Mouse (Mus musculus) cerebellum, adult 11 months (tissue): ENCODE measurements around the gene Olfr643.

Experiments
- DNase-seq: peaks from one replicate; pipeline ENCODE4 v3.0.0; 2022

Gene Olfr643

GRCm38 (mm10) chr7:104137305-104137704 is at the start of gene Olfr643:
Olfr643 (minus strand) TSS chr7:104137405.
- DNase-seq: no peak

DNA sequence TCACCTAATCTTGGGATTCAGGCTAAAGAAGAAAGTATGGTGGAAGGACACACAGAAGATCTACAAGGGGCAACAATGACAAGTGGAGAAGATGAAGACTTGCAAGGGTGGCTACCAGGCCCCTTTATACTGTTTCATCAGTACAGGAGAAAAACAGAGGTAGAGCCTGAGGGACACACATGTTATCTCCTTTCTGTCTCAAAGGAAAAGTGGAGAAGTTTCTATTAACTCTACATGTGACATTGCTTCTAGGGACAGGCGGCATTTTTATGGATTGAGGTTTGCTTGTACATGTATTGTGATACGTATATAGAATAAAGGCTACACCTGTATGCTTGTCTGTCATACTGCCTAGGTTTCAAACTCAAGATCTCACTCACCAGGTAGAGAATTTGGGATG is 46.1 kb upstream of the Olfr643 start, which contains the start of gene Olfr648:
Gene Olfr648 (minus strand): TSS at position 101 of the 400 bp plus-strand sequence.
- DNase-seq: no peak

GRCm38 (mm10) chr7:104179074-104179473 is 41.9 kb upstream of the Olfr643 start:
- DNase-seq: no peak

GRCm38 (mm10) chr7:104178422-104179054 is 41.3 kb upstream of the Olfr643 start:
- DNase-seq: no peak

- DNase-seq: no peak
Measured at GRCm38 (mm10) chr7:104175085-104175484, 37.9 kb upstream of the Olfr643 start.

DNA sequence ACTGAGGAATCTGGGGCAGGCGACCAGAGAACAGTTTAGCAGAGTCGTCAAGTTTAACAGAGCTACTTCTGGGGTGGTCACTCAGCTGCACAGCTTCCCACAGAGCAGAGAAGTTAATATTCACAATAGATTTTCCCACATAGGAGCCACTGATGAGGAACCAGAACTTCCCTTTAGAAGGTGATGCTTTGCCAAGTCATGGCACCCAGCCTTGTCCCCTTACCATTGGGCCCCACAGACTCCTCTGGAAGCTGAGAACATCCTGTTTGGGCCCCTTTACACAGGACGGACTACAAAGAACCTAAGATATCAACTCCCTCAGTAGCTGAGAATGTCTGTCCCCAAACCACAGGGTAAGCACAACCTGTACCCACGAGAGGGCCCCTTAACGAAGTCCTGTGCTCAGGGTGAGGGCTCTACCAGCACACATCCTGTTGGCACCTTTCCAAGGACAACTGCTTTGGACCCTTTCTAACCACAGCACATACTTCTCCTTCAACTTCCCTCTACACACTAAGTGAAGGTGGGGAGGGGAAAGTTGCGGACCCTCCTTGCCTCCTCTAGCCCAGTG is 32.5 kb upstream of the Olfr643 start:
- DNase-seq: no peak

- DNase-seq: no peak
Measured at GRCm38 (mm10) chr7:104167105-104167504, 29.9 kb upstream of the Olfr643 start.

- no peak for DNase-seq
Measured at GRCm38 (mm10) chr7:104150456-104150855, 13.3 kb upstream of the Olfr643 start, which contains the start of gene Ubqlnl. Ubqlnl (minus strand) TSS chr7:104150556.

DNA sequence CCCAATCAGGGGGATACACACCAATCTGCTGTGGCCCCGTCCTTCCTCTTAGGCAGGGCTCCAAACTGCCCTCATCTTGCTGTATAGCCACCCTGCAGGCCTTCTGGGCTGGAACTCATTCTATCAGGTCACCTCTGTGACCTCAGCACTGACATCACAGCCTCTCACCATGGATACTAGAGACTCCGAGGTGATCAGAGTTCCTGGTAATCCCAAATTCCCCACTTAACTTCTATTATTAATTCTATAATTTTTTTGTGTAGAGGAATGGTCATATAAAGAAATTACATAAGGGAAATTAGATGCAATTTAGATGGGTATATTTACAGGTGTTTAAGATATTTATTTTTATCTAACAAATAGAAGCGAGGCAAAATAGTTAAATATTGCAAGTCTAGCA is 6.0 kb upstream of the Olfr643 start, which contains the start of gene Ubqln3:
Gene Ubqln3 (minus strand): TSS at position 101 of the 400 bp plus-strand sequence.
- DNase-seq: no peak

GRCm38 (mm10) chr7:104129726-104130125 is 7.5 kb downstream of the Olfr643 start, which contains the start of gene Ubqln5:
Ubqln5 (minus strand) TSS chr7:104129826.
- no peak for DNase-seq

DNA sequence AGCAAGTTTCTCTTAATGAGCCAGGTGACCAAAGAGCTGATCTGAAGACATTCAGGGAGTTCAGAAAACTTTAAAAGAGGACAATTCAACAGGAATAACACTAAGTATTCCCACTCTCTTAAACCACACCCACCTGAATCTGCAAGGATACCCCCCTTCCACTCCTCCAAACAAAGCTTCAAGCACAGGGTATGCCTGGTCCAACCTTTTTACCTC is 32.5 kb downstream of the Olfr643 start, which contains the start of gene Olfr646:
Gene Olfr646 (plus strand): TSS at position 117 of the 216 bp plus-strand sequence.
- DNase-seq: no peak

GRCm38 (mm10) chr7:104103913-104104756 is 33.1 kb downstream of the Olfr643 start:
- no peak for DNase-seq

GRCm38 (mm10) chr7:104085365-104085764 is 51.8 kb downstream of the Olfr643 start, which contains the start of gene Olfr645:
Olfr645 (minus strand) TSS chr7:104085465.
- DNase-seq: no peak

DNA sequence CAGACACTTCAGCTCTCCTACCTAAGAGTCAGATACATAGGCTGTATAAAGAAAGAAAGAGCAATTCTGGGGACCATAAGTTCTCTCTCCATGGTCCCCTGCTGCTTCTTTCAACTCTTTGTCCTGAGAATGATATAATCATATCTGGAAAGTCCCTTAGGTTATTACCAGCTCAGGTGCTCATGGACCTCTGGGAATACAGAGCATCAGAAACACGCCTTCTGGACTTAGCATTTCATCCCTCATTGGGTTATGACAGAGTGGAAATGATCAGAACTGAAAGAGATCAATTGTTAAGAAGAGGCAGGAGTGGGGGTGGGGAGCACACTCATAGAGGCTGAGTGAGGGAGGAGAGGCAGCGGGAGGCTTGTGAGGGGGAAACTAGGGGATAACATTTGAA is 65.4 kb downstream of the Olfr643 start, which contains the start of gene Olfr644:
Gene Olfr644 (minus strand): TSS at position 101 of the 400 bp plus-strand sequence.
- no peak for DNase-seq

DNA sequence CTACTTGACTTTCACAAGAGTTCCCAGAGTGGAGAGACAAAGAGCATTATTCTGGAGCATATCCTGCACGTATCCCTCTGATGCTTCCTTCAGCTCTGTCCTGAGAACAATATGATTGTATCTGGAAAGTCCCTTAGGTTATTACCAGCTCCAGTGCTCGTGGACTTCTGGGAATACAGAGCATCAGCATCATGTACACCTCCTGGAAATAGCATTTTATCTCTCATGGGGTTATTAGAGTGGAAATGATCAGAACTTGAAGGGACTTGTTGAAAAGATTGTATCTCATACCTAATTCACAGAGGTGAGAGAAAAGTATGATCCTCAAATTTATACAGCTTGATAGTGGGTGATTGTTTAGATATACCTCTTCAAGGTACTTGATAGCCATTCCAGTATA is 75.9 kb downstream of the Olfr643 start, which contains the start of gene 4930516K23Rik:
Gene 4930516K23Rik (minus strand): TSS at position 101 of the 400 bp plus-strand sequence.
- DNase-seq: no peak

- DNase-seq: no peak
Measured at GRCm38 (mm10) chr7:104059215-104059614, 78.0 kb downstream of the Olfr643 start.

GRCm38 (mm10) chr7:104052566-104052965 is 84.6 kb downstream of the Olfr643 start, which contains the start of gene Olfr642:
Olfr642 (minus strand) TSS chr7:104052666.
- no peak for DNase-seq

- DNase-seq: no peak
Measured at GRCm38 (mm10) chr7:104050745-104051144, 86.5 kb downstream of the Olfr643 start.

- DNase-seq: no peak
Measured at GRCm38 (mm10) chr7:104035145-104035544, 102.1 kb downstream of the Olfr643 start, which contains the start of gene Olfr641. Olfr641 (plus strand) TSS chr7:104035445.

DNA sequence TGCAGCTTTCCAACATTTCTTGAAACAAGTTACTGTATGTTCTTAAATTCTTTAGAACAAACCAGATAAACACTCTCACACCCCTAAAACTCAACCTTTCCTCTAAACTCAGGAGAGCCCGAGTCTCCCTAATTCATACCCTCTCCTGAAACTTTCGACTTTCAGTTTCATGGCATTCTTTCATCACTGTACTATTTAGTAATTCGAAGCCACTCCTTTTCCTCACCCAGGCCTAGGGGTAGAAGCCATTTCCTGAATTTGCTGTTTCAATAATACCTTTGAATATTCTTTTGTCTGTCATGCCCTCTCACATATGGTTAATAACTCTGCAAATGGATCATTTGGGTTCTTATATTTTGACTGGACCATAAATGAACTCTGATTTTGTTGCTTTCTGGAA is 110.2 kb downstream of the Olfr643 start:
- DNase-seq: no peak

GRCm38 (mm10) chr7:104025473-104025872 is 111.7 kb downstream of the Olfr643 start, which contains the start of gene Olfr640:
Olfr640 (minus strand) TSS chr7:104025573.
- no peak for DNase-seq

DNA sequence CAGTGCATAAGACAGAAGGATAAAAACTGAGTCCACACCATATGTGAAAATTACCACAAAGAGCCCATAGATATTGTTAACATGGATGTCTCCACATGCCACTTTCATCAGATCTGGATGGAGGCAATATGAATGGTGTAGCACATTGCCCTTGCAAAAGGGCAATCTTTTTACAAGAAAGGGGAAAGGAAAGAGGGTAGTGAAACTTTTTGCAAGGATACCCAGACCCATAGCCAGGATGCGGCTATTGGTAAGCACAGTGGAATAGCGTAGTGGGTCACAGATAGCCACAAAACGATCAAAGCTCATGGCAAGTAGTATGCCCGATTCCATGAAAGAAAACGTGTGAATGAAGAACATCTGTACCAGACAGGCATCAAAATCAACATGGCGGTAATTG is 115.6 kb downstream of the Olfr643 start:
- DNase-seq: no peak

DNA sequence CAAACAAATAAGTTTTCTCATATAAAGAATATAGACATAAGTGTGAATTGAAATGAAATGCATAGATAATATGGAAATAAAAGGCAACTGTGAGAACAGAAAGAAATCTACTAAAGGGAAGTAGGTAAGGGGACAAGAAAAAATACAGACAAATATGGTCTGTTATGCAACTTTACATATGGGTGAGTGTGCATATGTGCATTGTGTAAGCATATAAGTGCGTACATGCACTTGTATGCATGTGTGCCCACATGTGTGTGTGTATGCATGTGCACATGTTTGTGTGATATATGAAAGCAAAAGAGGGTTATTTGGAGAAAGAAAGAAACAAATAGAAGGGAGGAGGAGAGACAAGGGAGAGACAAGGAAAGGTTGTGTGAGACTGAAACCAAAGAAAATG is 118.3 kb downstream of the Olfr643 start:
- no peak for DNase-seq
